Mouse (Mus musculus) E14TG2a.4 (cell line): ENCODE data around the gene Dll4.

Experiments used
- H3K27me3 ChIP-seq: 2 replicates; pipeline ENCODE4 v1.6.1; 2014; ENCODE audit warnings: low read length, control low read depth; ENCODE audit not compliant: insufficient read depth
- H3K36me3 ChIP-seq: 2 replicates; pipeline ENCODE4 v1.6.1; 2014; ENCODE audit warnings: low read length, control low read depth; ENCODE audit not compliant: insufficient read depth
- H3K4me1 ChIP-seq: replicated peaks from 2 replicates; pipeline ENCODE4 v1.6.1; 2014; ENCODE audit warnings: low read depth, low read length, control low read depth
- H3K4me3 ChIP-seq: replicated peaks from 2 replicates; pipeline ENCODE4 v1.5.1; 2014; ENCODE audit warnings: mild to moderate bottlenecking, low read length
- H3K9me3 ChIP-seq: 2 replicates; pipeline ENCODE4 v1.6.1; 2014; ENCODE audit warnings: low read length, control low read depth
- CTCF ChIP-seq: conservative IDR thresholded peaks from 2 replicates; pipeline ENCODE4 v1.5.1; 2014; ENCODE audit warnings: low read length
- NANOG ChIP-seq: IDR thresholded peaks from 2 replicates; pipeline ENCODE4 v1.6.1; 2014; ENCODE audit warnings: borderline replicate concordance, low read length, mixed read lengths
- POU5F1 ChIP-seq: IDR thresholded peaks from 2 replicates; pipeline ENCODE4 v1.6.1; 2014; ENCODE audit warnings: low read length, borderline replicate concordance

The Dll4 gene

GRCm38 (mm10) chr2:119292852-119293251 is 32.7 kb upstream of the Dll4 start:
- Histone ChIP-seq H3K36me3 (peaks cover 71% of the 10 kb centered on the region), H3K9me3 (no peaks in the 10 kb centered on the region), H3K27me3 (peaks cover 9% of the 10 kb centered on the region; the same call in 1 of the 2 replicates), H3K4me1 (peaks cover 59% of the 10 kb centered on the region), H3K4me3 (peak overlapping the region; percentile 70)
- TF ChIP-seq POU5F1 (no peak), CTCF (no peak), NANOG (no peak)

- Histone ChIP-seq H3K4me3 (peak overlapping the region; percentile 70), H3K9me3 (no peaks in the 10 kb centered on the region), H3K27me3 (peaks cover 9% of the 10 kb centered on the region; the same call in 1 of the 2 replicates), H3K36me3 (peaks cover 73% of the 10 kb centered on the region), H3K4me1 (peaks cover 55% of the 10 kb centered on the region)
- TF ChIP-seq CTCF, result no peak
- TF ChIP-seq POU5F1, result no peak
- TF ChIP-seq NANOG, result no peak
These were observed 32.3 kb upstream of the Dll4 start for GRCm38 (mm10) chr2:119293311-119293710.

- TF ChIP-seq NANOG, result no peak
- no peak for TF ChIP-seq POU5F1
- TF ChIP-seq CTCF, result no peak
- peaks cover 9% of the 10 kb centered on the region; the same call in 1 of the 2 replicates for H3K27me3 ChIP-seq
- peak overlapping the region; percentile 70 for H3K4me3 ChIP-seq
- H3K4me1 ChIP-seq, result peaks cover 54% of the 10 kb centered on the region
- peaks cover 78% of the 10 kb centered on the region for H3K36me3 ChIP-seq
- no peaks in the 10 kb centered on the region for H3K9me3 ChIP-seq
These were observed 31.7 kb upstream of the Dll4 start for GRCm38 (mm10) chr2:119293776-119294390.

- Histone ChIP-seq H3K4me3 (peak overlapping the region; percentile 70), H3K4me1 (peaks cover 52% of the 10 kb centered on the region), H3K36me3 (peaks cover 83% of the 10 kb centered on the region), H3K27me3 (peaks cover 9% of the 10 kb centered on the region; the same call in 1 of the 2 replicates), H3K9me3 (no peaks in the 10 kb centered on the region)
- TF ChIP-seq NANOG (no peak), POU5F1 (no peak), CTCF (no peak)
These were observed 31.2 kb upstream of the Dll4 start for GRCm38 (mm10) chr2:119294411-119294810.

GRCm38 (mm10) chr2:119296756-119297155 is 28.8 kb upstream of the Dll4 start:
- Histone ChIP-seq H3K27me3 (peaks cover 10% of the 10 kb centered on the region; the same call in 1 of the 2 replicates), H3K4me1 (peaks cover 65% of the 10 kb centered on the region), H3K9me3 (no peaks in the 10 kb centered on the region), H3K4me3 (peak overlapping the region; percentile 35; the same call in 1 of the 2 replicates), H3K36me3 (peaks cover 66% of the 10 kb centered on the region)
- TF ChIP-seq NANOG (no peak), POU5F1 (no peak), CTCF (no peak)

GRCm38 (mm10) chr2:119297506-119297905 is 28.1 kb upstream of the Dll4 start:
- Histone ChIP-seq H3K27me3 (peaks cover 12% of the 10 kb centered on the region; the same call in 1 of the 2 replicates), H3K36me3 (peaks cover 61% of the 10 kb centered on the region), H3K4me3 (peak overlapping the region; percentile 35), H3K9me3 (no peaks in the 10 kb centered on the region), H3K4me1 (peaks cover 62% of the 10 kb centered on the region)
- TF ChIP-seq NANOG (no peak), CTCF (no peak), POU5F1 (no peak)

- Histone ChIP-seq H3K27me3 (peaks cover 9% of the 10 kb centered on the region; the same call in 1 of the 2 replicates), H3K4me3 (no peak overlapping the region), H3K36me3 (peaks cover 57% of the 10 kb centered on the region), H3K4me1 (peaks cover 54% of the 10 kb centered on the region), H3K9me3 (no peaks in the 10 kb centered on the region)
- peak; percentile 48 for TF ChIP-seq CTCF
- no peak for TF ChIP-seq NANOG
These were observed 27.3 kb upstream of the Dll4 start for GRCm38 (mm10) chr2:119298330-119298729.

GRCm38 (mm10) chr2:119298839-119299238 is 26.7 kb upstream of the Dll4 start:
- peaks cover 52% of the 10 kb centered on the region for H3K36me3 ChIP-seq
- no peak overlapping the region for H3K4me3 ChIP-seq
- no peak for TF ChIP-seq CTCF
- no peak for TF ChIP-seq POU5F1
- TF ChIP-seq NANOG, result no peak
- peaks cover 6% of the 10 kb centered on the region; the same call in 1 of the 2 replicates for H3K27me3 ChIP-seq
- peaks cover 53% of the 10 kb centered on the region for H3K4me1 ChIP-seq
- H3K9me3 ChIP-seq, result no peaks in the 10 kb centered on the region

GRCm38 (mm10) chr2:119299981-119300818 is 25.4 kb upstream of the Dll4 start:
- TF ChIP-seq NANOG (no peak), POU5F1 (no peak), CTCF (peak; percentile 59)
- H3K9me3 ChIP-seq, result no peaks in the 10 kb centered on the region

More at GRCm38 (mm10) chr2:119299981-119300818, 25.4 kb upstream of the Dll4 start:
- Histone ChIP-seq H3K36me3 (peaks cover 38% of the 10 kb centered on the region), H3K27me3 (0 out of 2 replicates have a peak, but pooled peaks cover 3% of the 10 kb centered on the region), H3K4me1 (peaks cover 51% of the 10 kb centered on the region), H3K4me3 (peak overlapping the region; percentile 47; the same call in 1 of the 2 replicates)
